Mouse (Mus musculus): ENCODE data around the gene Nek3.

Gene Nek3

DNA sequence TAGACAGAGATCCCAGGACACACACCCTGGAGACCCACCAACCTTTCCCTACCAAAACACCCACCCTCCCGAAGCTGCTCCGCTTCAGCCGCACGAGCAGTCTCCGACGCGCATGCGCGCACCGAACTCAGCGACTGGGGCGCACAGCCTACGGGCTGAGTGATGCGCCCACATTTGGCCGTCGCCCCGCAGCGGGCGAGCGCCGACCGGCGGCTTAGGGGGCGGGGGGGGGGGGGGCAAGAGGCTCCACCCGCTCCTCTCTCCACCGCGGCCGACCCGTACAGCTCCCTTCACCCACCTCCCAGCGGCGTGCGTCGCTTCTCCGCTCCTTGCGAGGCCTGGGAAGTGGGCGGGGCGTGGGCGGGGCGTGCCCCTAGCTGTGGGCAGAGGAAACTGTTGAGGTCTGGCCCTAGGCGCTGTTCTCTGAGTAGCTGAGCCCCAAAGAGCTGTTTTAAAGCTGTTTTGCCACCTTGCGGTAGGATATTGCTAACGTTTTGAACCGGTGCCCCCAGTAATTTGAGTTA lies at the start of gene Nek3:
Nek3 (minus strand) TSS at position 356 of the 524 bp plus-strand sequence.
- DNase-seq (ENCODE audit: extremely low read depth, low read depth, low spot score), result no peak

DNA sequence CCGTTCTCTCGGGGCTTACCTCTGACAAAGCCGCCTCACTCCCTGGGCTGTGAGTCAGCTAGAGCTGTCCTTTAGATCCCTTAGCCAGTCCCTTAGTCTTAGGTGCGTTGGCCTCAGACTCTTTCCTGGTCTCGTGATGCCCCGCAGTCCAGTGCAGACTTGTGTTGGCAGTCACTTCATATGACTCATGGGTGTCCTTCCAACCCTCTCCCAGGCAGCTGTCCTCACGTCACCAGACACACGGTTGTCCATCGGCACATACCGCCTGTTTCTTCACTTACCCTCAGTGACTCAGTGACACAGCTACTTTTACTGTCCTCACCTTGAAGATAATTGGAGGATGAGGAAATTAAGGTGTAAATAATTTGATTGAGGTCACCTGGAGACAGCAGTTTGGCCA lies 48.6 kb upstream of the Nek3 start:
- DNase-seq (ENCODE audit: extremely low read depth, low read depth, low spot score), result peak; percentile 83

DNA sequence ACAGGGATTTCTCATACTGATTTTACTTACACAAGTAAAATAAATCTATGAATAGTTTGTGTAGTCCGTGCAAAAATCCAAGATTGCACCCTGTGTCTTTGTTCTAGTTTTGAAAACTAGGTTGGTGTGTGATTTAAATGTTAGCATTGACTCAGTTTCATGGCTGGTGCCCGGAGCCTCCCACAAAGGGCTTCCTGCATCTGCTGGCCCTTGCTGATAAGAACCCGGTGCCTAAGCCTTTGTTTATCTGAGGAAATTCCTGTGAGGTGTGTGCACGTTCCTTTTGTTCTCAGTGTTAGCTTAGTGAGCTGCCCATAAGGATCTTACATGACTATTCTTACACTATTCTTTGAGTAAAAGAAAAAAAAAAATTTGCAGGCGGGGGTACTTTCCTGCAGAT lies 42.8 kb upstream of the Nek3 start:
- no peak for DNase-seq (ENCODE audit: extremely low read depth, low read depth, low spot score)

DNA sequence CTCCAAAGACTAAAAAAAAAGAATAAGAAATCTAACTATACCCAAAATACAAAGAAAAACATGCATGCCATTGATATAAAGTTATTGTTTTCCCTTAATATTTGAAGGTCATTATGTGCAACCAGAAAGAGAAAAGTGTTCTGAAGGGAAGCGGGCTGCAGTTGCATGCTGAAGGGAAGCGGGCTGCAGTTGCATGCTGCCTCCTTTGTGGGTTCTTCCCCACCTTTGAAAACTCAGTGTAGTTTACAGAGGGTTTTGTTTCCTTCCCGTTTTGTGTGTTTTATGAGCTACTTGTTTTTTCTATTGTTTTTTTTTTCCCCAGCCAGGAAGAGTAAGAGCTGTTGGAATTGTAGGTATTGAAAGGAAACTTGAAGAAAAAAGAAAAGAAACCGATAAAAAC lies 41.3 kb upstream of the Nek3 start:
- DNase-seq (ENCODE audit: extremely low read depth, low read depth, low spot score), result no peak

DNA sequence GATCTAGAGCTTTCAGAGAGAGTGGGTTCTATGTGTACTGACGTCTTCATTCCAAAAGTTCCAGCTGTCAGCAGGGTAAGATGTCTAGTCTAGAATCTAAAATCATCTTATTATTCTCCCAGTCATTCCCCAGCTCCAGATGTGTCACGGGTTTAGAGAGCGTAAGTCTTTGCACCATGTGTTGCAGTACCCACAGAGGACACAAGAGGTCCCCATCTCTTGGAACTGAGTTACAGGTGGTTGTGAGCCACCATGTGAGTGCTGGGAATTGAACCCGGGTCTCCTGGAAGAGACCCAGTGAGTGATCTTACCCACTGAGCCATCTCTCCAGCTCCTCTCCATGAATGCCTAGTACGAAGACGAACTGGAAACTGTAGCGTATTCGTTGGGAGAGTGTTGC lies 33.2 kb upstream of the Nek3 start:
- no peak for DNase-seq (ENCODE audit: extremely low read depth, low read depth, low spot score)

DNA sequence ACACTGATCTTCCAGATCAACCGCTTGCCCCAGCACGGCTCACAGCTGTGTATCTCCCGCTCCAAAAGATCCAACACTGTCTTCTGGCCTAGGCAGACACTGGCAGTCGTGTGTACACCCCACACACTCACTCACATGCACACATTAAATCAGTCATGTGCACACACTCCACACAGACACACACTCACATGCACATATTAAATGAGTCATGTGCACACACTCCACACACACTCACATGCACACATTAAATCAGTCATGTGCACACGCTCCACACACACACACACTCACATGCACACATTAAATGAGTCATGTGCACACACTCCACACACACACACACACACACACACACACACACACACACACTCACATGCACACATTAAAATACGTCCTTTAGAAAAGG lies 31.7 kb upstream of the Nek3 start:
- DNase-seq (ENCODE audit: extremely low read depth, low read depth, low spot score), result no peak

DNA sequence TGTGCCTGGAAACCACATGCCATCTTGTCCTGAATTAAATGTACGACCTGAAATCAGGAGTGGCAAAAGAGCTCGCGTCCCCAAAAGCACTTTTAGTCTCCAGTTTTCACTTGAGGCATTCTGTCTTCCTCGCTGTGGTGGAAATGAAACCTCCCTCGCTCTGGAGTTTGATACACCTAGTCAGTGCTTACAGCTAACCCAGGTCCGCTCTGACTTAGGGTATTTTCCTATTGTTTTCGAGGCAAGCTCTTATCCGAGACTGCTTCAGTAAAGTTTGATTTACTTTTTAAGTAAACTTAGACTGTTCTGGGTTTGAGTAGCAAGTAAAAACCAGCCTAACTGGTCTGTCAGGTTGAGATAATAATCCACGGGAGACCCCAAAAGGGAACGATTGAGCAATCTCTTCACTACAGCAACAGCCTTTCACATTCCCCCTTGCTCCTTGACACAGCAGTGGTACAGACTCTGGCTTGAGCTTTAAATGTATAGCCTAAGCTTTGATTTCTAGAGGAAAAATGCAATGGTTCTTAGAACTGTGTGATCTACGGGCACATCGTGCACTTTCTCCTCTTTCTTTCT lies 27.3 kb upstream of the Nek3 start:
- no peak for DNase-seq (ENCODE audit: extremely low read depth, low read depth, low spot score)

DNA sequence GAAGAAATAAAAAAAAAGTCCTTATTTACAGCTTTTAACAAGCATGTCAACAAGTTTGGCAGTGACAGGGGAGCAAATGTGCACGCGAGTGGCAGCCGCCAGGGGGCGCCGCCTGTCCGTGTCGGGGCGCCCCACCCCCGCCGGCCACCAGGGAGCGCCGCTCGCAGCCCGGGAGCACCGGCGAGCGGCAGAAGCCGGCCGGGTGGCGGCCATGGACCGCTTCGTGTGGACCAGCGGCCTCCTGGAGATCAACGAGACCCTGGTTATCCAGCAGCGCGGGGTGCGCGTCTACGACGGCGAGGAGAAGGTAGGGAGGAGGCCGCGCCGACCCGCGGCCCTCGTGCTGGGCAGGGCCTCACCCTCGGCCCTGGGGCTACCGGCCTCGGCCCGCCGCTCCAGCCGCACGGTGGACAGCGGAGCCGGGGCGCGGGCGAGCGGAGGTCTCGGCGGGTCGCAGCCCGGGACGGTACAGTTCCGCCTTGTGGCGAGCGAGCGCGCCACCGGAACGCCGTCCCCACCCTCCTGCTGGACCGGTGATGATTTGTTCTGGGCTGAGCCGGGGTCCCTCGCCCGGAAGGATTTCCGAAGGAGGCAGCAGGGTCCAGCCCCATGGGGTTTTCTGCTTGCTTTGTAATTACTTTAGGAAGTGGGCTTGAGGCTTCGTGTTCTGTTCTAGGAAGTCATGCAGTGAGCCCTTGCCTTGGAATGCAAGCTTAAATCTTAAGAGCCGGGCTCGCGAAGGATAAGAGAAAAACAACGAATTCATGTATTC lies 26.6 kb upstream of the Nek3 start, which contains the start of gene Vps36:
Vps36 (plus strand) TSS at position 150 of the 772 bp plus-strand sequence.
- no peak for DNase-seq (ENCODE audit: extremely low read depth, low read depth, low spot score)

DNA sequence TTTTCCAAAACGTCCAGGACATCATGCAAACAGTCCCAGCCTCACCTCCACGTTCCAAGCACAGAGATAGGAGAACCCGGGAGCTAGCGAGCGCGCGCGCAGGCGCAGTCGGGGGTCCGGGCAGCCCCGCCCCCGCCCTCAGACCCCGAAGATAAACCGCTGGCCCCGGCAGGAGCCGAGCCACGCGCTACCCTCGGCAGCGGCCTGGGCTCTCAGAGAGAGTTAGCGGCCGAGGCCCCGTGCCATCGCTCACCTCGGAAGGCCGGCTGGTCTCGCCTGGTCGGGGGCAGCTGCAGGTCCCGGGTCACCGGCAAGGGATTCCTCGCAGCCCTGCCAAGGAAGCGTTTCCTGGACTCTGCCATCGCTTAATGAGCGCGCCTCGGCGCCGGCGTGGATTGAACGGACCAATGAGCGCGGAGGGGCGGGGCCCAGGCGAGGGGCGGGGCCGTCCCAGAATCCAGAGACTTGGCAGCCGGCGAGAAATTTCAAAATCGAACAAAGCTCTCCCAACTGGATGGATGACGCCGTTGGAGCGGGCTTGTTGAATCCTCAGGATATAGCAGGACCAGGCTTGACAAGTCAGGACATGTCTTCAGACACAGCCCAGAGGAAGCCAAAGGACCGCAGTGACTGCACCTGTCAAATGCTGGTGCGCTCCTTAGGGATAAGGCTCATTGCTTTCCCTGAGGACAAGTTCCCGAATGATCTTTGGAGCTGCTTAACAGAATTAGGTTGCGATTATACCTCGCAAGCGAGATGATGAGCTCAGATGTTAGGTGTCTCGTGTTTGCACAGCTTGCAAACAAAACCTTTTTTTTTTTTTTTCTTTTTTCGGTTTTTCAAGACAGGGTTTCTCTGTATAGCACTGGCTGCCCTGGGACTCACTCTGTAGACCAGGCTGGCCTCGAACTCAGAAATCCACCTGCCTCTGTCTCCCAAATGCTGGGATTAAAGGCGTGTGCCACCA lies 19.5 kb upstream of the Nek3 start, which contains the start of gene Ckap2:
Ckap2 (minus strand) TSS at position 389 of the 967 bp plus-strand sequence.
- peak; percentile 94 for DNase-seq (ENCODE audit: extremely low read depth, low read depth, low spot score)

DNA sequence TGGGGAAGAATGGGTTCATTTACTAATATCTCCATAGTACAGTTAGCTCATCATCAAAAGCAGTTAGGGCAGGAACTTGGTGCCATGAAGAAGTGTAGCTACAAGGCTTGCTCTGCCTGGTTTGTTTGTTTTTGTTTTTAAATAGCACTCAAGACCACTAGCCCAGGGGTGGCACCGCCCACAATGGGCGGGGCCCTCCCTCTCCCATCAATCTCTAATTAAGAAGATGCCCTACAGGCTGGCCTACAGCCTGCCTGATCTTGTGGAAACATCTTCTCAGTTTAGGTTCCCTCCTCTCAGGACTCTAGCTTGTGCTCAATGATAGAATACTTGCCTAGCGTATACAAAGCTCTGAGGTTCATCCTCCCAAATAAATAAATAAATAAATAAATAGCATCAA lies 18.6 kb upstream of the Nek3 start:
- no peak for DNase-seq (ENCODE audit: extremely low read depth, low read depth, low spot score)

DNA sequence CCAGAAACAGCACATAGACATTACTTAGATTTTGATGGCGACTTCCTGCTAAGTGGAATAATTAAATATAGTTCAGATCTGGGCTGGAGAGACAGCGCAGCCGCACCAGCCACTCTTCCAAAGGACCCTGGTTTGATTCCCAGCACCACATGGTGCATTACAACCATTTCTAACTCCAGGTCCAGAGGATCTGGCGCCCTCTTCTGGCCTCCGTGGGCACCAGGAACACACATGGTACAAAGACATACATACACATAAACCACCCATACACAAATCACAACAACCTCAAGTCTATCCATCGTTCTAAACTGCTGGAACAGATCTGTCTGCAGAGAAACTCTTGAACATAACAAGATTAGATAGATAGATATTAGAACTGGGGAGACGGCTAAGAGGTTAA lies 9.7 kb upstream of the Nek3 start:
- no peak for DNase-seq (ENCODE audit: extremely low read depth, low read depth, low spot score)

DNA sequence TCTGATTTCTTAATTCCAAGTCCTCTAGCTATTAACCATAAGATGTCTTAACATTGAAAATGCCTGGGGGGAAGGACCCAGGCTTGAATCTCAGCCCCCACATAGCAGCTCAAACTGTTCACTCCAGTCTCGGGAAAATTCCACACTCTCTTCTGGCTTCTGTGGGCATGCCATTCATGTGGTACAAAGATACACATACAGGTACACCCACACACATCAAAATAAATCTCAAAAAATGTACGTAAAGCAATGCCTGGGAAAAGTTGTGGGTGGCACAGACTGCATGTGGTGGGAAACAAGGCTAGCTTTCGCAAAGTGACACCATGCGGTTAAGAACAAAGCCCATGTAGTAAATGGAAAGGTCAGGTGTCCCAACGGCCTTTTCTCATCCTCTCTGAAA lies 2.9 kb upstream of the Nek3 start:
- DNase-seq (ENCODE audit: extremely low read depth, low read depth, low spot score), result no peak

DNA sequence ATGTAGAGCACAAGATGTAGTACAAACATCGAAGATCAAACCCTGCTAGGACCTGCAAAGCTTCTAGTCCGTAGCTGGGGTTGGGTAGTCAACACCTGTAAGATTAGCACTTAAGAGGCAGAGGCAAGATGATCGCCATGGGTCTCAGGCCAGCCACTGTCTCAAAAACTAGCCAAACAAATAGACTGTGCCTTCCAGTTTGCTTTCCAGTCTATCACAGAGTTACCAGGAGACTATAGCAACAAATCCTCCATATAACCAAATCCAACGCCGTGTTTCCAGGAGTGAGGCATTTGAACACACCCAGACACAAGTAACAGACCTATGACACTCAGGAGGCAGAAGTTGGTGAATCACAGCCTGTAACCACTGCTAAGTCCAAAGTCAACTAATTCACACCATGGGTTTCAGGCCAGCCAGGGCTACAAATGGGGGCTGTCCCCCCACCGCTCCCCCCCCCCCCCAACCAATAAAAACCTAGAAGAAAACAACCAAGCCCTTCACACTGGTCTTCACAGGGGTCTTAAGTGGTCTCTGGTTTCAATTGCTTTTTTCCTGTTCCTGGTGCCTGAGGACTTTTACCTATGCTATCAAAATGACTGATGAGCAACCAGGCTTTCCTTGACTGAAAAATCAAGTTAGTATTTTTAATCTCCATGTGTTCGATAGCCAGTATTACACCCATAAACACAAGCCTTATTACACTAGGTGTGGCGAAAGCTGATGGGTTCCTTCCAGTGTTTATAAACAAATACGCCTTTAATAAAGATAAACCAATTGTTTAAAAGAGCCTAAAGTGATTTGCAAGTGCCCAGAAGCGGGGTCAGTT lies 770 bp downstream of the Nek3 start:
- DNase-seq (ENCODE audit: extremely low read depth, low read depth, low spot score), result no peak

DNA sequence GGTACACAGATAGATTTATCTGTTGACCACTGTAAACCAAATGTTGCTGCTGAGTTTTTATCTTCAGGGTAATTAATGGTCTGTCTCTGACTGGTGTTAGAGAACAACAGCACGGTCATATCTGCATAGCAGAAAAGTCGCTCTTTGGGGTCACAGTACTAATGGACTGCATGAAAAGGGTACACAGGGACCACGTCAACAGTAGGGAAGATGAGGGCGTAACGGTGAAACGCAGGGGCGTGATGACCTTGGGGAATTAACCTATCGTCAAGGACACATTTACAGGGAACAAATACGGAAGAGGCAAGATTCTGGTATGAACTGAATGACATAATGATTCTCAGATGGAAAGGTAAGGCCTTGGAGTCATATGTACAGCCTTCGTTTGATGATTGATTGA lies 1.8 kb downstream of the Nek3 start:
- DNase-seq (ENCODE audit: extremely low read depth, low read depth, low spot score), result no peak

DNA sequence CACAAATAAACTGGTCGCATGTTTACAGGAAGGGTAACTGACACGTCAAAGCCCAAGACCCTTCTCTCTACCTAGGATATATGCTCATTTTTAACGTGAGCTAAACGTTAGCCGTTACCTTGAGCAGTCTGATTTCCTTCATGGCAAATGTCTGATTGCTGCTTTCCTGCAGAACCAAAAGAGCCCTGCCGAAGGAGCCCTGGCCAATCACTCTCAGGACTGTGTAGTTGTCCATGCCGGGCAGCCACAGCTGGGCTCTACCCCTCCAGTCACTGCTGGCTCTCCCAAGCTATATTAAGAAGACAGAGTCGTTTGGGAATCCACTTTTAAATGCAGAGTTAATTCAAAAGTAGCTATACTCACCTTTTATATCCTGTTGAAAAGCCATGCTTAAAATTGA lies 4.0 kb downstream of the Nek3 start:
- DNase-seq (ENCODE audit: extremely low read depth, low read depth, low spot score), result no peak

DNA sequence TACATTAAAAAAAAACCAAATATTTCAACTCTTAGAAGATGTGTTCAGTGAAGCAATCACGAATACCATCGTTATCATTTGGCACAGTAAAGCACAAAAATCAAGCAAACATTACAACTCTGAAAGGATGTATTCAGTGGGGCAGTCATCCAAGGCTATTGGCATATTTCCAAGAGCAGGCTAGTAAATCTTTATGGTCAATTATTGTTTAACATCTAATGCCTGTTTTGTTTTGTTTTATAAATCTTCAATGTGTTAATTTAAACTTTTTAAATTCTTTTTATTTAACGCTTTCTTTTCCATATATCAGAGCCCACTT lies 15.9 kb downstream of the Nek3 start:
- DNase-seq (ENCODE audit: extremely low read depth, low read depth, low spot score), result no peak

DNA sequence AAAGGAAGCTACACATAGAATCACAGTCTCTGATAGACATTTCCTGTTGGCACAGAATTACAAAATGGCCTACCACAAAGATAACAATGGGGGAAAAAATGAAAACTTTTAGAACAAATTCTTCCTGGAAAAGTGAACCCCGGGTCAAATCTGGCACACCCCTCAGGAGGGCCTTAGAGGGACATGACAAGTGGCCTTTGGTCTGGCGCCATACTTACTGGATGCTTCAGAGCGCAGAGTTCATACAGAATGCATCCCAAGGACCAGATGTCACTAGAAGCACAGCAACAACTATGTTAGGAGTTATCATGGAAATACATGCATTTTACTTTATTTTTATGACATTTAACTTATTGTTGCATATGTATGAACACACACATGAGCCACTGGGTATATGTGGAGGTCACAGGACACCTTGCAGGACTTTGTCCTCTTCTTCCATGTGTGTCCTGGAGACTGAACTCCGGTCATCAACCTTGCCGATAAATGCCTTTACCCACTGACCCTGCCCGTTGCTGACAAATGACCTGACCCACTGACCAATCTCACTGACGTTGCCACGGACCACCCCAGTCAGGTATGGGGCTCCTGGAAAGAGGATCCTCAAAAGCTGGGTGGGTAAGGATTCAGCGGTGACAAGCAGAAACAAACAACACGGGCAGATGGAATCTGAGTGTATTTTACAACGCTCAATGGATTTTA lies 16.4 kb downstream of the Nek3 start:
- DNase-seq (ENCODE audit: extremely low read depth, low read depth, low spot score), result no peak

DNA sequence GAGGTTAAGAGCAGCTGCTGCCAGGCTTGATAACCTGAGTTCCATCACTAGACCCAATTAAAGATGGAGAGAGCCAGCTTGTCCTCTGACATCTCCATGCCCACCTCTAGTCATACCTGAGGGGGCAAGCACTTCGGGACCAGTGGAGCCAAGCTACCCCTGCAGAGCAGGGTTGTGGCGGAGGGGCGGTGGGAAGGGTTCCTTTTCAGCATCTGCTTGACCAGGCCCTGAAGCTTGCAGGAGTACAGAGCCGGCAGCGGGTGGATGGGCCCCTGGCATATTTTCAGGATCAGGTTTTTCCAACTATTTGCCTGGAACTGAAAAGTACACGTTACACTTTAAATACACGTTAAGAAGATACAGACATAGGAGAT lies 17.9 kb downstream of the Nek3 start:
- no peak for DNase-seq (ENCODE audit: extremely low read depth, low read depth, low spot score)

DNA sequence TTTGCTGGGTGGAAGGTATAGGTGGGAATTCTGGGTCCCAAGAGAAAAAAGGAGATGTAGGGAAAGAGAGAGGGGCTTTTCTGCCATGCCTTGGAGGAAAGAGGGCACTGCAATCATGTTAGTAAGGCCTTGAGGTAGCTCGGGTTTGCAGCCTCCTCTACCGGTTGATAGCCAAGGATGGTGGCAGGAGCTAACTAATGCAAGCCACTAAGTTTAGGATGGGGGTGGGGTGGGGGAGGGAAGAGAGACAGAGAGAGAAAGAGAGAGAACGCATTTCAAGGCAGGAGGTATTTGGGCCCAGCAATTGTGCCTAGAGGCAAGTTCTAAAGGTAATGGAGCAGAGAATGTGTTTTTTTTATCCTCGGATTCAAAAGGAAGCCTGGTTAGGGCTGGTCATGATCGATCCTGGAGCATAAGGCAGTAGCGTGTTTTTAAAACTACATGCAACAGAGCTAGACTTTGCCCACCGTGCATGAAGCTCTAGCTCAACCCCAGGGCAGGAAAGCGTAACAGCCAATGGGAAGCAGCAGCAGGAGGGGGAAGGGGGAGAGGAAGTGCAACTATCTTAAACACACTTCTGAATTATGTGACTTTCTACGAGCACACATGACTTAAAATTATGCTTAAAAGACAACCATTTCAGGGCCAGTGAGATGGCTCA lies 18.4 kb downstream of the Nek3 start:
- no peak for DNase-seq (ENCODE audit: extremely low read depth, low read depth, low spot score)

DNA sequence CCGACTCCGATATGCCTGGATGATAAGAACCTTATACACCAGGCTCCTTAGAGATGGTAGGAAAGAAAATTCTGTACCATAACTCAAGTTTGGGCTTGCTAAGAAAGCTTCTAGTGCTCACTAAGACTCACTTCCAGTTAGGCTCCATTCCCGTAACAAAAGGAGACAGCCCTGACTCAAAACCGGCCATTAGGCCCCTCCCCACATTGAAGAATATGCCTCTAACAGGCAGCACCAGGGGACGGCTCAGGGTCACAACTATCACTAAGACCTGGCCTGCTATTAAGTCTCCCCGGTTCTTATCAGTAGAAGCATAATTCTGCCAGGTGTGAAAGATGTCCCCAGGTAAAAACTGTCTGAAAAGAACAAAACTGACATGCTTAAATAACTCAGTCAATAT lies 20.4 kb downstream of the Nek3 start:
- no peak for DNase-seq (ENCODE audit: extremely low read depth, low read depth, low spot score)
